Mouse (Mus musculus): Measurements from ENCODE around the gene Clspn.

DNA sequence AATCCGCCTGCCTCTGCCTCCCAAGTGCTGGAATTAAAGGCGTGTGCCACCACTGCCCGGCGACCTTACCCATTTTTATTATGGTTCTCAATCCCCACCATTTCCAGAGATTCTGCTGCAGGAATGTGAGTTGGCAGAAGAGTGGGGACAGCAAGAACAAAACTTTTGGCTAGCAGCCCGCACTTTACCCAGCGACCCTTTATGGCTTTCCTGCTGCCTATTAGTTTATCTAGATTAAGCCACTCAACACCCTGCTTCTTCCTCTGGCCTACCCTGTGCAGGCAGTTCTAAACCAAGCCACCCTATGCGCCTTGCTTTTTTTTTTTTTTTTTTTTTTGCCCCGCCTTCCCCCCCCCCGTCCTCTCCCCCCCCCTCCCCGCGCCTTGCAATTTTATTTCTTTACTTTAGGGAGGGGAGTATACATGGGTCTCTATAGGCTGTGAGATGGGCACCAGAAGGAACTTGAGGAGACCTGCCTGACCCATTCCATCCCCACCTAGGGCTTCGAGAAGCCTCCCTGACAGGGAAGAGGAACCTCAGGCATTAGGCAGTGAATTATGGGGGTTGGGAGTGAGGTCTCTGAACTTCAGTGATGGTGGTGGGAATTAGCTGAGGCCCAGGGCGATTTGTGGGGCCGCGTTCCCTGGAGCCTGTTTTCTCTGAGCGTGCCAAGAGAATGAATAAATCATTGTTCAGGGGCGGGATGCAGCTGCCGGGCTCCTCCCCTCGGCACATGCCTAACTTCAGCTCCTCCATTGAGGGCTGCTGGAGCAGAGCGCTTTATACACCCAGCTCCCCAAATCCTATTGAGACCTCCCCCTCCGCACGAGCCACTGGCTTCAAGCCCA is 45.1 kb downstream of the Clspn start:
- TF ChIP-seq TAL1 (conservative IDR thresholded peaks at IDR 0.05; ENCODE audit: low read depth, low read length) (no peak), CTCF (IDR thresholded peaks at IDR 0.05; ENCODE audit: low read depth, low read length) (no peak), GATA1 (IDR thresholded peaks at IDR 0.05; ENCODE audit: borderline replicate concordance, low read length) (no peak), POLR2AphosphoS5 (IDR thresholded peaks at IDR 0.05; ENCODE audit: insufficient replicate concordance, low read depth, low read length) (no peak)

Data from G1E (cell line).